Mouse (Mus musculus): ENCODE measurements around the gene Pacs2. TPM values are rescaled to one million over a fixed set of nuclear protein-coding genes. Genes with fewer than 3 reads are reported as not detected.

Pacs2 gene
- polyA plus RNA-seq, 1 experiment from 2014 or later, result 24.7 TPM

GRCm38 (mm10) chr12:113097040-113097439, 82.7 kb downstream of the Pacs2 start:
- WGBS, result 88% methylated on average over 5 of the region's 5 CpGs
- Histone ChIP-seq H3K4me3 (ENCODE audit: low read depth, low read length) (peak overlapping the region; percentile 93; the same call in 1 of the 2 replicates), H3K9ac (ENCODE audit: low read length) (peak overlapping the region; percentile 98; the same call in 1 of the 2 replicates), H3K27me3 (ENCODE audit: control insufficient read depth, insufficient read depth, low read length) (no peaks in the 10 kb centered on the region), H3K4me1 (replicated peaks; ENCODE audit: control insufficient read depth, insufficient read depth, low read length) (peaks cover 17% of the 10 kb centered on the region), H3K4me2 (ENCODE audit: low read depth, low read length, severe bottlenecking) (peak overlapping the region; percentile 81; the same call in 1 of the 2 replicates), H3K36me3 (ENCODE audit: control insufficient read depth, insufficient read depth, low read length) (no peaks in the 10 kb centered on the region), H3K9me3 (ENCODE audit: control insufficient read depth, low read length) (no peaks in the 10 kb centered on the region), H3K27ac (ENCODE audit: low read depth, low read length) (no peak overlapping the region)
- ATAC-seq (replicated peaks; ENCODE audit: low FRiP score), result no peak
- DNase-seq (ENCODE audit: low spot score), result no peak

DNA sequence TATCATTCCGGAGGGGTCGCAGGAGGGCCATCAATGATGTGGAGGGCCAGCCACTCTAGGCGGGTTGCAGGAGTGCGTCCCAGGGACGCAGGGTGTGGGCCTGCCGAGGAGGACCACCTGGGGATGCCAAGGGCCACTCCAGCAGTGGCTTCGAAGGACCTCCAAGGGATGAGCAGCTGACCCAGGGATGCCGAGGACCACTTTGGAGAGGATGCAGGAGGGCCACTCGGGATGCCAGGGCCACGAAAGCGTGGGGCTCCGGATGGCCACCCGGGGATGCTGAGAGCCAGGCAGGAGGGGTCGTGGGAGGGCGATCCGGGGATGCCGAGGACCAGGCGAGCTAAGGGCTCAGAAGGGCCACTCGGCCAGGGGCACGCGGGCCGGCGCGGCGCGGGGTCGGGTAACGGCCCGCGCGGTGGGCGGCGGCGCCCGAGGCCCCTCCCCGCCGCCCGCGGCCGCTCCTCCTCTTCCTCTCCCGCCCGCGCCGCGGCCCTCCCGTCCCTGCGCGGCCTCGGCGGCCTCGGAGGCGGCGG, 83.5 kb downstream of the Pacs2 start, which contains the start of gene Mta1:
TSS of gene Mta1 (plus strand) at position 530 of the 533 bp plus-strand sequence.
- WGBS, result 1% methylated on average over 30 of the region's 53 CpGs
- H3K9me3 ChIP-seq (ENCODE audit: control insufficient read depth, low read length), result no peaks in the 10 kb centered on the region
- H3K4me3 ChIP-seq (ENCODE audit: low read depth, low read length), result peak within 1 kb of the TSS; percentile 93
- no peaks in the 10 kb centered on the region for H3K27me3 ChIP-seq (ENCODE audit: control insufficient read depth, insufficient read depth, low read length)
- H3K9ac ChIP-seq (ENCODE audit: low read length), result peak within 1 kb of the TSS; percentile 98
- peak within 1 kb of the TSS; percentile 78 for H3K27ac ChIP-seq (ENCODE audit: low read depth, low read length)
- H3K36me3 ChIP-seq (ENCODE audit: control insufficient read depth, insufficient read depth, low read length), result no peaks in the 10 kb centered on the region
- DNase-seq (ENCODE audit: low spot score) (peak; percentile 81), ATAC-seq (replicated peaks; ENCODE audit: low FRiP score) (peak; percentile 81)
- H3K4me1 ChIP-seq (replicated peaks; ENCODE audit: control insufficient read depth, insufficient read depth, low read length), result peaks cover 19% of the 10 kb centered on the region
- H3K4me2 ChIP-seq (ENCODE audit: low read depth, low read length, severe bottlenecking), result peak within 1 kb of the TSS; percentile 88

DNA sequence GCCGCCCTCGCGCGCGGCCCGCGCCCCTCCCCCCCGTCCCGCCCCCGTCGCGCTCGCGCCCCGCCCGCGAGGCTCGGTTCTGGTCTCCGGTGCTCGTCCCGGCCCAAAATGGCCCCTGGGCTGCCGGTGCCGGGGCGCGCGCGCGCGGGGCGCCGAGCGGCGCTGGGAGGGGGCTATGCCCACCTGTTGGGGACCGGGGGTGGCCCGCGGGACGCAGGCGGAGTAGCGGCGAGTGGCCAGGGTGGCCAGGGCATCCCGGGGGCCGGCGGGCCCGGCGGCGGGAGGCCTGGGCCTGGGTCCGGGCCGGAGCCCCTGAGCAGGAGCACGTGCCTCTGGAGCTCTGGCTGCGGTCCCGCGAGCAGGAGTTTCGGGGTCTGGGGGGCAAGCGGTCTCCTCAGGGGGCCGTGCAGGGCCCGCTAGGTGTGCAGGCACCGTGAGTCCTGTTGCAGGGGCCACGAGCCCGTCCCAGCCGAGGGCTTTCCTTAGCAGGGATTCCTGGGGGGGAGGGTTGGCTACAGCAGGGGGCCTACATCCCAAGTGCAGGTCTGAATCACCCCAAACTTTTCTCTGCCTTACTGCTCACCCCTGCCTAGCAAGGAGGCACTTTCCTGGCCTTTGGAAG, 84.3 kb downstream of the Pacs2 start:
- peak; percentile 73 for DNase-seq (ENCODE audit: low spot score)
- Histone ChIP-seq H3K27ac (ENCODE audit: low read depth, low read length) (peak overlapping the region; percentile 78), H3K9me3 (ENCODE audit: control insufficient read depth, low read length) (no peaks in the 10 kb centered on the region), H3K9ac (ENCODE audit: low read length) (peak overlapping the region; percentile 98), H3K4me1 (replicated peaks; ENCODE audit: control insufficient read depth, insufficient read depth, low read length) (peaks cover 19% of the 10 kb centered on the region), H3K4me3 (ENCODE audit: low read depth, low read length) (peak overlapping the region; percentile 93), H3K4me2 (ENCODE audit: low read depth, low read length, severe bottlenecking) (peak overlapping the region; percentile 88), H3K27me3 (ENCODE audit: control insufficient read depth, insufficient read depth, low read length) (no peaks in the 10 kb centered on the region), H3K36me3 (ENCODE audit: control insufficient read depth, insufficient read depth, low read length) (no peaks in the 10 kb centered on the region)
- ATAC-seq (replicated peaks; ENCODE audit: low FRiP score), result peak; percentile 30; the same call in 1 of the 2 replicates
- WGBS, result 2% methylated on average over 42 of the region's 60 CpGs

GRCm38 (mm10) chr12:113099470-113100237, 85.3 kb downstream of the Pacs2 start:
- Histone ChIP-seq H3K27ac (ENCODE audit: low read depth, low read length) (no peak overlapping the region), H3K9me3 (ENCODE audit: control insufficient read depth, low read length) (no peaks in the 10 kb centered on the region), H3K36me3 (ENCODE audit: control insufficient read depth, insufficient read depth, low read length) (no peaks in the 10 kb centered on the region; the same call in 1 of the 2 replicates), H3K27me3 (ENCODE audit: control insufficient read depth, insufficient read depth, low read length) (no peaks in the 10 kb centered on the region), H3K4me1 (replicated peaks; ENCODE audit: control insufficient read depth, insufficient read depth, low read length) (peaks cover 19% of the 10 kb centered on the region), H3K4me2 (ENCODE audit: low read depth, low read length, severe bottlenecking) (peak overlapping the region; percentile 88), H3K9ac (ENCODE audit: low read length) (peak overlapping the region; percentile 98), H3K4me3 (ENCODE audit: low read depth, low read length) (peak overlapping the region; percentile 93)
- 41% methylated on average over 6 of the region's 6 CpGs for WGBS
- no peak for ATAC-seq (replicated peaks; ENCODE audit: low FRiP score)
- no peak for DNase-seq (ENCODE audit: low spot score)

- Histone ChIP-seq H3K4me3 (ENCODE audit: low read depth, low read length) (no peak overlapping the region), H3K4me2 (ENCODE audit: low read depth, low read length, severe bottlenecking) (no peak overlapping the region)
Observed at GRCm38 (mm10) chr12:113100448-113101076, 86.3 kb downstream of the Pacs2 start.

GRCm38 (mm10) chr12:113101251-113101960, 87.1 kb downstream of the Pacs2 start:
- Histone ChIP-seq H3K4me2 (ENCODE audit: low read depth, low read length, severe bottlenecking) (no peak overlapping the region), H3K9me3 (ENCODE audit: control insufficient read depth, low read length) (no peaks in the 10 kb centered on the region; the same call in 1 of the 2 replicates), H3K4me3 (ENCODE audit: low read depth, low read length) (no peak overlapping the region), H3K4me1 (replicated peaks; ENCODE audit: control insufficient read depth, insufficient read depth, low read length) (peaks cover 19% of the 10 kb centered on the region), H3K27me3 (ENCODE audit: control insufficient read depth, insufficient read depth, low read length) (no peaks in the 10 kb centered on the region), H3K36me3 (ENCODE audit: control insufficient read depth, insufficient read depth, low read length) (no peaks in the 10 kb centered on the region; the same call in 1 of the 2 replicates), H3K27ac (ENCODE audit: low read depth, low read length) (no peak overlapping the region), H3K9ac (ENCODE audit: low read length) (no peak overlapping the region)
- ATAC-seq (replicated peaks; ENCODE audit: low FRiP score) (no peak), DNase-seq (ENCODE audit: low spot score) (no peak)
- 85% methylated on average over 9 of the region's 9 CpGs for whole genome bisulfite sequencing

More at GRCm38 (mm10) chr12:113100448-113101076, 86.3 kb downstream of the Pacs2 start:
- no peak overlapping the region for H3K27ac ChIP-seq (ENCODE audit: low read depth, low read length)
- no peak overlapping the region for H3K9ac ChIP-seq (ENCODE audit: low read length)
- H3K9me3 ChIP-seq (ENCODE audit: control insufficient read depth, low read length), result no peaks in the 10 kb centered on the region; the same call in 1 of the 2 replicates
- no peak for ATAC-seq (replicated peaks; ENCODE audit: low FRiP score)
- H3K27me3 ChIP-seq (ENCODE audit: control insufficient read depth, insufficient read depth, low read length), result no peaks in the 10 kb centered on the region
- WGBS, result 89% methylated on average over 5 of the region's 5 CpGs
- DNase-seq (ENCODE audit: low spot score), result no peak
- H3K36me3 ChIP-seq (ENCODE audit: control insufficient read depth, insufficient read depth, low read length), result no peaks in the 10 kb centered on the region; the same call in 1 of the 2 replicates
- peaks cover 19% of the 10 kb centered on the region for H3K4me1 ChIP-seq (replicated peaks; ENCODE audit: control insufficient read depth, insufficient read depth, low read length)

DNA sequence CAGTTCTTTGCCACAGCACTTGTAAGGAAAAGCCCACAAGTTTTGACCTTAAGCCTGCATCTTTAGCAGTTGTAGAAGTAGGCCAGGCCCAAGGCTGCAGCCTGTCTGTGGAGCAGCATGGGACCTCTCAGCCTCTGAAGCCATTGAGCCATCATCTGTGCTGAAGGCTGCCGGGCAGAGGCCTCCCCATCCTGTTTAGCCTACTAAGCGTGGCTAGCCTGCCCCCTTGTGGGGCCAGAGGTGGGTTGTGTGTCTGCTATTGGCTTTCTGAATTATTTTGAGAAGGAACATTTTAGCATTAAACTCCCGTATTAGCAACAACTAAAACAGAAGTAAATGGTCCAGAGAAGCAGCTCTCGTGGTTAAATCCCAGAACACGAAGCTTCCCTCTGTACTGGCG, 88.2 kb downstream of the Pacs2 start:
- H3K36me3 ChIP-seq (ENCODE audit: control insufficient read depth, insufficient read depth, low read length), result no peaks in the 10 kb centered on the region; the same call in 1 of the 2 replicates
- ATAC-seq (replicated peaks; ENCODE audit: low FRiP score) (no peak), DNase-seq (ENCODE audit: low spot score) (no peak)
- H3K9me3 ChIP-seq (ENCODE audit: control insufficient read depth, low read length), result no peaks in the 10 kb centered on the region; the same call in 1 of the 2 replicates
- no peak overlapping the region for H3K4me3 ChIP-seq (ENCODE audit: low read depth, low read length)
- H3K27me3 ChIP-seq (ENCODE audit: control insufficient read depth, insufficient read depth, low read length), result no peaks in the 10 kb centered on the region
- no peak overlapping the region for H3K27ac ChIP-seq (ENCODE audit: low read depth, low read length)
- 63% methylated on average over 6 of the region's 6 CpGs for WGBS
- peaks cover 16% of the 10 kb centered on the region for H3K4me1 ChIP-seq (replicated peaks; ENCODE audit: control insufficient read depth, insufficient read depth, low read length)
- no peak overlapping the region for H3K4me2 ChIP-seq (ENCODE audit: low read depth, low read length, severe bottlenecking)
- no peak overlapping the region for H3K9ac ChIP-seq (ENCODE audit: low read length)

Measured in forebrain, embryonic 11.5 days (tissue).